Mouse (Mus musculus) spleen, adult 2 months (tissue): ENCODE results near the gene Kiss1.

Experiments
- CTCF ChIP-seq: fragments of 200-500 bp; IDR thresholded peaks from 2 replicates; pipeline ENCODE4 v1.5.1; 2011; ENCODE audit warnings: mild to moderate bottlenecking, inconsistent platforms; ENCODE audit not compliant: insufficient read depth, insufficient read length, insufficient replicate concordance; ENCODE audit errors: extremely low read depth
- POLR2A ChIP-seq: fragments of 200-500 bp; IDR thresholded peaks from 2 replicates; pipeline ENCODE4 v1.6.1; 2011; ENCODE audit warnings: low read depth, low read length, inconsistent platforms

DNA sequence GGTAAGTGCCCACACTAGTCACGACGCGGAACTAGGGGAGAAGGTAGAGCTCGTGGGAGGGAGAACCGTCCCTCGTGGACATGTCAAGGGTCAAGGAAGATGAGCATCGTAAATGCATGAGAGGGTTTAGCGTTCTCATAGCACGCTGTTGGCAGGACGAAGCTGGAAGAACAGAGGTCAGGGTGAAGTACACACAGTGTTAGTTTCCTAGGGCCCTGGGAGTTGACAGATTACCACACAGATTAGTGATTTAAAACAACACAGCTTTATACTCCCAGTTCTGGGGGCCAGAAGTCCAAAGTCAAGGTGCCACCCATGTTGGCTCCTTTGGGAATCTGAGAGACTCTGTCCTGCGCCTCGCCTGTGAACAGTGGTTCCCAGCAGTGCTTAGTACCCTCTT, 33.8 kb upstream of the Kiss1 start:
- TF ChIP-seq POLR2A (no peak), CTCF (no peak)
